Mouse (Mus musculus) natural killer cell, adult 2 months (primary cell): ENCODE measurements around the gene 1110004F10Rik.
"Not testable (repeated sequence)": the region's sequence is repeated elsewhere in the genome, so short reads cannot be mapped to it uniquely, and the experiment has no call there.

Experiments used
- DNase-seq, 2 experiments: peaks; one replicate each; pipeline ENCODE4 v3.0.0; 2022; ENCODE audit warnings: low spot score in 2 of 2

The 1110004F10Rik gene

DNA sequence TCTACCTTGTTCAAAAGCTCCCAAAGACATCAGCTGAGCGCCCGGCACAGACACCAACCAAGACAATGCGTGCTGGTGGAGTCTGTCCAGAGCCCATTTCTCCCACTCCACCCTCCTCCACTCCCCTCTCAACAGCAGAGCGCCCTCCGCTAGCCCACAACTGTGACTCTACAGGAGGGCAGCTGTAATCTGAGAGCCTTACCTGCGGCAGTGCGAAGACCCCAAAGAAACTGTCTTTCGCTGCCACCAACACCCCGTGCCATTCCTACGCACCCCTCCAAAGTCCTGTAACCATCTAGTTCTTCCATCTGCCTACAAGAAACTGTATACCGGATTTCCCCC, at the start of gene 1110004F10Rik:
Gene 1110004F10Rik (plus strand): TSS at position 202 of the 342 bp plus-strand sequence.
- DNase-seq, result no peak

DNA sequence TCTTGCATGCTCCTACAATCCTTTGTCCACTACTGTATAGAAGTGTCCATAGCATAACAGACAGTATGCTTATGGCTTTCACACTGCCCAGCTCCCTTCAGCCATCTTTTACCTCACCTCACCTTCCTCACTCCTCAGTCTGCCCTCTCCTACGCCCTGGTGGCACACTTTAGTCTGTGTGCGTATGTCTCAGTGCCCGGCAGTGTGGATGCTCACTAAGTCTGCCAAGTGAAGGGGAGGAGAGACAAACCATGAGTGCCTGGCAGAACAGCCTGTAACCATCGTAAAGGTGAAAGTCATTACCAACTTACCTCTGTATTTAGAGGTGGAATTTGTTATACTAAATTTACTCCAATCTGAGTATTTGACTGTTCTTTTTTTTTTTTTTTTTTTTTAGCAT, 36.5 kb upstream of the 1110004F10Rik start:
- no peak for DNase-seq

DNA sequence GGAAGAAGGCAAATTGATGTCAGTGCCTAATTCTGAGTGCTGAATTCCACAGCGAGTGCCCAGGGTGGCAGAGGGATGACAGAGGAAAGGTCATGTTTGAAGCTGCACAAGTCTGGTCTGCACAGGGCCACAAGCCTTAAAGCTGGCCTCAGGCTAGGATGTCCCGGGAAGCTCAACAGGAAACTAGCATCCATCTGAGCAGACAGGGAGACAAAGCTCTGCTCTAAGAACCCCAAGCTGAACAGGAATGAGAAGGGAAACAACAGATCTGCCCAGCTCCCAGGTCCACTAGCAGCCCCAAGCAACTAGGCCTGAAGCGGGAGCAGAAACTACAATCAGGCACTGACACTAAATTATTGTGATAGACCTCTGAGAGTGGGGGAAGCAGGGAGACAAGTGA, 9.2 kb upstream of the 1110004F10Rik start:
- DNase-seq, result no peak

DNA sequence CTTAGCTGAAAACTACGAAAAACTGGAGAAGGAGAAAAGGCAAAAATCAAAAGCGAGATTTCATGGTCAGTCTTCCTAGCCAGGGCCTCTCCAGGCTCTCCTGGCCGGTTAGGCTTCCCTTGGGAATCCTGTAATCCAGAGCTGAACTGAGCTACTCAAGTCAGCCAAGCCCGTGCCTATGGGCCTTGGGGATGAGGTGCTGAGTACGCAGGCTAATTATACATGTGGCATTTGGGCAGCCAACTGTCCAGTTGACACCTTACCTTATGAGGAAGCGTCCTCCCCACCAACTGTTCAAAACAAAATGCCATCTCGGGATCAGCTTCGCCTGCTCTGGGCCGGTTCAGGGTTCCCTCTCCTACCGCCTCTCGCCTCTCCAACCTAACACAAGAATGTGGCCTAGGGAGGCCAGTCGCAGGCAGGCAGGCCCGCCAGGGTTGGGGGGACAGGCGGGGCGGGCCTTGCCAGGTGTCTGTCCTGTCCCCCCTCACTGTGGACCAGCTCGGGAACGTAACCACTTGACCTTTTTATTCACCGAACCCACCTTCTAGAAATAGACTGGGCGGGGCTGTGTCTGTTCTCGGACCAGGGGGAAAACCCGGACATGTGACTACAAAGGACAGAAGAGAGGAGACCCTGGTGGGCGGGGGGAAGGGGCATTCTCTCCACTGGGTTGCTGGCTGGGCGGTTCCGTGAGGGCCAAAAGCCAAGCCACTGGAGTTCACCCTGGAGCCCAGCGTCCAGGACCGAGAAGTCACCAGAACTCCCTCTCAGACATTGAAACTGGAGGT, 8.4 kb upstream of the 1110004F10Rik start:
- DNase-seq, result no peak

DNA sequence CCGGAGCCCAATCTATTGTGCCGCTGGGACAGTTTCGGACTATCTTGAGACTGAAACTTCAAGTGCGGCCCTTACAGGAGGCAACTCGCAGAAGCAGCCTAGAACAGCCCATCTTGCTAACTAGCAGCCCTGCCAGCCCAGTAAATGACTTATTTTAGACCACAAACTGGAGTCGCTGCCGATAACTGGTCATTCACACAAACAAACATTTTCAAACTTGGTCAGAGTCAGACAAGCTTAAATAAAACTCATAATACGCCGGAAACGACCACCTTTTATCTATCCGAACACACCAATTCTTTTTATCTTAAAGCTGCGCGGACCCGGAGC, 7.8 kb upstream of the 1110004F10Rik start:
- DNase-seq, result no peak

DNA sequence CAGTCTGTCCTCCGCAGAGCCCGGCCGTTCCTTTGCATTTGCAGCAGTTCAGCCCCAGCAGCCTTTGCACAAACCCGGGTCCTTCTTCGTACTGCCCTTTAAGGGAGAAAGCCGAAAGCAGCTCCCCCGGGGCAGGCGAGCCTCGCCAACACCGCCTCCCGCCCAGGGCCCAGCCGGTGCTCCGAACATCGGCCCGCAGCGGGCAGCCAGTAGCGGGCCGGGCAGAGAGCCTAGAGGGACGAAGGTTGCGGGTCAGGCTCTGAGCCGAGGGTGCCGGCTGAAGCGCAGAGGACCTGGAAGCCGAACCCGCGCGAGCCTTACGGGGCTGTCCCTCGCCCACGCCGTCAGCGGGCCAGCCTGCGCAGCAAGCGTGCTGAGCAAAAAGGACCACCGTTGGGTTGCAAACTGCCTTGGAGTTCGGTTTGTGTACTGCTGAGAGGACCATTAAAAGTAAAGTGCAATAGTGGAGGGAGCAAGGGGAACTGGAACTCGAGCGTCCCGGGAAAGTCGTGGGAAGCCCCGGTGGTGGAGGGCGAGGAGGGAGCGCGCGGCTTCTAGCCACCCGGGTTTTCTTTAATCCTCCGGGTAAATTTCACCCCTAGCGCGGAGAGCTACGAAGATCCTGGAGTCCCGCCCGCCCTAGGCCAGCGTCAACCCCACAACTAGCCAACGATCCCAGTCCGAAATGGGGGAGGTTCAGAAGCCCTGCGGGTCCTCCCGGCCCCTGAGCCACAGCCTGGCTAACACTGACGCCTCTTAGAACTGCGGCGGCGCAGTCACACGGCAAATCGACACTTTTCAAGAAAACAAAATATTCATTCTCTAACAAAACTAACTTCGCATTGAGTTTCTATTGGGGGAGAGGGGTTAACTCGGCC, 7.2 kb upstream of the 1110004F10Rik start:
- no peak for DNase-seq

DNA sequence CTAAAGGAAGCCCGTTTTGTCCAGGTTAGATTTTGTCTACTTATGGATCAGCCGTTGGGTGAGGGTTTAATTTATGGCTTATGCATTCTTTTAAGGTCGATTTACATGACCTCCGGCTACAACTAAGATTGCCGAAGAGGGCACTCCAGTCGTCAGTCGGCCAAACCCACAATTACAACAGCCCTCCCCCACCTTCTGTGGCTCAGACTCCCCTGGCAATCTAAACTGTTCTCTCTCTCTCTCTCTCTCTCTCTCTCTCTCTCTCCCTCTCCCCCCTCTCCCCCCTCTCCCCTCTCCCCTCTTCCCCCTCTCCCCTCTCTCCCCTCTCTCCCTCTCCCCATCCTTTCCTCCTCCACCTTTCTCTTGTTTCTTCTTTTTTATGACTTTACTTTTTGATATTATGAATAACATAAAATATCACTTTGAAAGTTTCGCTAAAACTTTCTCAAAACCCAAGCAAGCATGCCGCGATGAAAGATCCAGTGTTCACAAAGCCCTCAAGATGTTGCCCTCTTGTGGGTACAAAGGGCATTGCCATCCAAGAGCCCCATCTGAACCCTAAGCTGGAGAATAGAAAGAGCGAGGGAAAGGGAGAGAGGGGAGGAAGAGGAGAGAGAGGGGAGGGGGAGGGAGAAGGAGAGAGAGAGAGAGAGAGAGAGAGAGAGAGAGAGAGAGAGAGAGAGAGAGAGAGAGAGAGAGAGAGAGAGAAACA, 6.4 kb upstream of the 1110004F10Rik start:
- peak; percentile 34 to 47 for DNase-seq

DNA sequence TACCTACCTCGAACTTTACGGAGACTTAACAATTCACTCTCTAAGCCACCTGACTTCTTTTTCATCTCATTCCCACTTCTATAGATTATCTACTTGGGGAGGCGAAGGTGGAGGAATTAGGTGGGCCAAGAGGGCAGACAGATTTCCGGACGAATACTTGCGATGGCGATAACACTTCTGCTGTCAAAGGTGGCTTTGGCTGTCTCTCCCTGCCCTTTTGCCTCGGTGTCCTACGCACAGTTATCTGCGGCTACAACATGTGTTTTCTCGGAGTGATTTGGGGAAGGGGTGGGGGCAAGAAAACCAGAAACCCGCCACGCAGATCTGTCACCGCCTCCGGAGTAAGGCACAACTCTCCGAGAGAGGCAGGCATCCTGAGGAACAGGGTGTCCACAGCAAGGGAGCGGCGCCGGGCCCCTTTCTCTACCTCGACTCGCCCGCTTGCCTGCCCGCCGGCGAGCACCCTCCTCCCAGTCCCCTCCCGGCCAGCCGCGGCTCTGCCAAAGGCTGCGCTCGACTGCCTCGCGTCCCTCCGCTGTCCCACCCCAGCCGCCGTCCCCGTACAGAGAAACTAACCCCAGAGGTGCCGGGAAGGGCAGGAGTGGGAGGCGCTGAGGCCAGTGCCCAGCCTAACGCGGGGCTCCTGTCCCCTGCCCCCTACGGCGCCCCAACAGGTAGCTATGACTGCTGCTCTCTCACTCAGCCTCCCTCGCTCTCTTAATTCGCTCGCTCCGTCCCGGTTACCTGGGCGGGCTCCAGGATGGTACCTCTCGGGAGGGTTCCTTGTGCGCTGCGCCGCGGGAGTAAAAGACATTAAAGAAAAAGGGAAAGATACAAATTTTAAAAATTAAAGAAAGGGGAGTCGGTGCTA, 5.6 kb upstream of the 1110004F10Rik start:
- no peak for DNase-seq

DNA sequence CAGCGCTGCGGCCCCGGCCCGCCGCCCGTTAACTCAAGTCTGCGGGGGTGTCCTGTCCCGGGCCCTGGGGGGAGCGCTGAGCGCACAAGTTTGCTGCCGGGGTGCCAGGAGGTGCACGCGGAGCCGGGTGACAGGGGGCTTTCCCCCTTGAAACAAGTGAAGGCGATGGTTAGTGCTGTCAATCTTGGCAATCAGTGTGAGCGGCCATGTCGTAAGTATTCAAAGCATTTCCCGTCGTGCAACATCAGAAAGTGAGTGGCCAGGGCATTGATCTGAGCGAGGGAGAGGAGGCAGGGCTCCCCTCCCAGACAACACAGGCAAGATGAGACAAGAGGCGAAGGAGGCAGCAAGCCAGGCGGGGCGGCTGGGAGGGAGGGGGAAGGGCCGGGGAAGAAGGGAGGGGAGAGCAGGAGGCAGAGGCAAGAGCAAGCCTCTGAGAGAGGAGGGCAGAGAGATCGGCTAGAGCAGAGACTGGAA, 4.9 kb upstream of the 1110004F10Rik start:
- DNase-seq, result no peak

DNA sequence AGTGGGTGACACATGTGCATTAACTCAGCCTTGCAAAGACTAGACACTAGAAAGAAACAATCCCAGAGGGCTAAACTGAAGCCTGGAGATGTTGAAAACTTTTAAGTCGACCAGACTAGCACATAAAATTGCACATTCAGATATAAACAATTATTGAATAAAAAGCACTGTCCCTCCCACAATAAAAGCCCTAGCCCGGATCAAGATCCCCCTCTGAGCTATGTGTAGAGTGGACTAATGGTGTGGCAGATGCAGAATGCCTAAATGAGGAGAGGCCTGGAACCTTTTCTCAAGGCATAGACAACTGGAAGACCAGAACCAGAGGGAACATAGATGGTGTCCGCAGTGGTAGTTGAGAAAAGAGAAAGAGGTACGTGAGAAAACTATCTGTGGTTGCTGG, 3.7 kb upstream of the 1110004F10Rik start:
- DNase-seq, result no peak

DNA sequence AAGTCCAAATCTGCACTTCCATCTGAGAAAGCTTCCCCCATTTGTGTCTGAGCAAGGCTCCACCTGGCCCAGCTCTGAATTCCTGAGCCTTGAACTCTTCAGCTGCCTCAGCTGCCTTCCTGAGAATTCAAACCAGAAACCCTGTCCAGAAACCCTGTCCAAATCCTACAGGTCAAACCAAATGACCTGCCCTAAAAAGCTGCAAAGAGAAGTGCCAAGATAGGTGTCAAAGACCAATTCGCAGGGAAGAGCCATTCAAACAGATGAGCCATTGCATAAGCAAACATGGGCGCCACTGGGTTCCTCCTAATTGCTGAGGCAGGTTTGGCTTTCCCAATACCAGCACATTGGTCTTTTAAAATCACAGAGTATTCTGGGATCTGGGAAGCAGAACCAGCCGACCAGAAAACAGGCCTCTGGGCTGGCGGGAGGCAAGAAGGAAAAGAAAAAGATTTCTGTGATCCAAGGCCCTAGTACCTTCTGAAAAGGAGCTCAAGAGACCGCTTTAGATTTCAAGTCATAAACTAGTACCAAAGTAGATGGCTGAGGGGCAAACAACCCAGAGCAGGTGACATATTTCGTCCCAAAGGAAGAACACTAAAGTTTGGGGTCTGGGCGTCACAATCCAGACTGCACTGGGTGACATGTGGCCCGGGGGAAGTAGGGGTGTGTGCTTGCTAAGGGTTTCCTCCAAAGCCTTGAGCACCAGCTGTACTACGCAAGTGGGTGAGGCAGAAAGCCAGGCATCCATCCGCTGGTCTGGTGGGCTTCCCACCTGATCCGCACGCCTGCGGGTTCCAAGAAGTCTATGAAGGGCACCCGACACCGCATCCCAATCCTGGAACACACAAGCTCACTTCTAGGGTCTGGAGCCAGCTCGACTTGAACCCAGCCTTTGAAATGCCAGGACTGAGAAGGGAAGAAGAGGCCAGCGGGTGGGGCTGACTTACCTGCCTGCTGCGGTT, 2.3 kb upstream of the 1110004F10Rik start:
- no peak for DNase-seq

DNA sequence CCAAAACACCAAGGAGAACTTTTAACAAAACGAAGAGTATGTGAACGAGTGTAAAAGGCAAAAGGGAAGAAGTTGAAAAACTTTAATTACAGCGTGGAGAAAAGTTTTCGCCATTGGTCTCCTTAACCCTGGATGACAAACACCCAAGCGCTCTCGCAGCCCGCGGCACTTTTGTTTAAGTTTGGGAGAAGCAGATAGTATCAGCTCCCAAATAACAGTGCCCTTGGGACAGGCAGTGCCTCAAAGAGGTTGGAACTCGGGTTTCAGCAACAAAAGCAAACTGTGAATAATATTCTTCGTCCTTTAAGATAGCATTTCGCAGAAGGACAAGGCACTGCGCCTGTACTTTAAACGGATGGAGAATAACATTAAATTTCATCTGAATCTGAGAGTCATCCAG, 1.2 kb upstream of the 1110004F10Rik start:
- no peak for DNase-seq

DNA sequence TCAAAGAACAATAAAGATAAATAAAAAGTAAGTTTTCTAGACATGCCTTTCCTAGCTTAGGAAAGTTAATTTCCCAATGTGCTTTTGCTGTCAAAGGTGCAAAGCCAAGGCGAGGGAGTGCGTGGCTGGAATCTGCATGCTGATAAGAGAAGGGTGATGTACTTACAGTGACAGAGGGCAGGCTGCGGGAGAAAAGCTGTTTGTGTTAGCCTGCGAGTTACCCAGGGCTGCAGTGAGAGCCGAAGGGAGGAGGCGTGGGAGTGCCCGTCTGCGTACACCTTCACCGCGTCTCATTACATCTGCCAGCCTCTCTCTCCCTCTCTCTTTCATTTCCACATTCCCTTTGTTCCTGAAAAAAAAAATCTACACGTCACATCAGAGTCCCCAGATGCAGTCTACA, 686 bp upstream of the 1110004F10Rik start, which contains the start of gene Sox6:
Gene Sox6 (minus strand): TSS at position 286 of the 400 bp plus-strand sequence.
- no peak for DNase-seq

DNA sequence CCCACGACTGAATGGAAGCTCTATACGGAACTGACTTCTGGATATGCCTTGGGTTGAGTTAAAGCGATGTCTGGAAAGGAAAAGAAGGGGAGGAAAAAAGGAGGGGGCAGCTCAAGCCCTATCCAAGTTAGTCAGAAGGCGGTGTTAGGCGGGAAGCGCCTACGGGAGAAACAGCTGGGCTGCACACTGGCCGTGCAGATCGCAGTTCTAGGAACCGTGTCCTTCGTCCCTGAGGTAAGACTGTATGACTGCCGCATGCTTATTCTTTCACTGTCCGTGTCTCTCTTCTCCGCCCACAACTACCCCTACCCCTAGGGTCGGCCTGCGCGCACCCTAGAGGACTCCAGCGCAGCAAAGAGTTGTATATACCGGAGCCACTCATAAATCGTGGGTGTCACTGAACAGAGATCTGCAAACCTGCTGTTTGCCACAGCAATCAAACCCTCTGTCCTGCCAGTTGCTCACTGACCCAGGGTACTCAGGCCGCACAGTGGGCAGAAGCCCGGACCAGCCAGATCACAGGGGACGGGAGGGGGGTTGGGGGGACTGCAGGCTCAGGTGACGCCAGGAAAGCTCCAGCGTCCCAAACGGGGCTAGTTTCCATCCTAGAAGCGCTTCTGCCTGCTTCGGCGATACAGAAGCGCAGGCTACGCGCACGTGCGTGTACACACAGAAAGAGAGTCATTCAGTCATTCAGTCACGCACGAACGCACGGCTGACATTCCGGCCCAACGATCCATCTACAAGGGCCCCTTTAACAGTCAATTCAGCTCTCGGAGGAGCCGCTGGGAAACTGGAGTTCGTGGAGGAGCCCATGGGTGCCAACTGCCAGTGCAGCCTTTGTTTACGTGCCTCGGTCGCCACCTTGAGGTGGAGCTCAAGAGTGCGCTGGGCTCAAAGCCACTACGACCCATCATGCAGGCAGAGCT, 605 bp downstream of the 1110004F10Rik start:
- DNase-seq, result peak; percentile 57 to 64

DNA sequence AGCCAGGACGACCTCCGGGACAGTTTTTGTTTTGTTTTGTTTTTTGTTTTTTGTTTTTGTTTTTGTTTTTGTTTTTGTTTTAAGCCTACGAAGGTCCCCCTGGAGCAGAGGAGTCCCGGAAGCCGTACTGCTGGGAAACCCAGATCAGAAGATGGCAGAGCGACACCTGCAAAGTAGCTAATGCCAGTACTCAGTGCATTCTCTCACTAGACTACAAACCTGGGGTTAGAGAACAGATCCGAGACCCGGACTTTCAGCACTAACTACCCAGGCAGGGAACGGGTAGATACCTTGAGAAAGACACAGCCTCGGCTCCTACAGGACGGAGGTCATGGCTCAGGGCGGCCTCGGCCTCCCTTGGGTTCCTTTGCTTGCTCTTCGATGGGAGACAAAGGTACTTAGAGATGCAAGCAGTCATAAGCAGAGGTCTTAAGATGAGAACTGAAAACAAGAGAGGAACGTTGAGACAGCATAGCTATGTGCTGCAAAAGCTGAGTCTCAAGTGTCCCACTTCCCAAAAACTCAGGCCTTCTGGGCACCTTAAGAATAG, 1.3 kb downstream of the 1110004F10Rik start:
- no peak for DNase-seq

DNA sequence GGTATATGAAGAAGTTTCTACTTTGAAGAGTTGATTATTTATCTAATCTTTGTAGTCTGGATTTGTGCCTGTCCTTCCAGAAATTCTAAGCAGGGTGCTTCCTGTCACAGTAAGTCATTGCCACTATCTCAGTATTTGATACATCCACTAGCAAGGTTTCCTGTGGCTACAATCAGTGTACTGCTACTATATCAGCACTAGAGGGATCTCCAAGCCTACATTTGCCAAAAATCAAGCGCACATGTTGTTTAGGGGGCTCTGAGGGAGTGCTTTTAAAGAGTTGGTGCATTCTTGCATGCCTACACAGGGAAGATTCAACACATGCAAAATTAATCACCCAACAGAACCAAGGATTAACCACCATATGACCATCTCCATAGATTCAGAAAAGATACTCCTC, 21.5 kb downstream of the 1110004F10Rik start:
- no peak for DNase-seq

DNA sequence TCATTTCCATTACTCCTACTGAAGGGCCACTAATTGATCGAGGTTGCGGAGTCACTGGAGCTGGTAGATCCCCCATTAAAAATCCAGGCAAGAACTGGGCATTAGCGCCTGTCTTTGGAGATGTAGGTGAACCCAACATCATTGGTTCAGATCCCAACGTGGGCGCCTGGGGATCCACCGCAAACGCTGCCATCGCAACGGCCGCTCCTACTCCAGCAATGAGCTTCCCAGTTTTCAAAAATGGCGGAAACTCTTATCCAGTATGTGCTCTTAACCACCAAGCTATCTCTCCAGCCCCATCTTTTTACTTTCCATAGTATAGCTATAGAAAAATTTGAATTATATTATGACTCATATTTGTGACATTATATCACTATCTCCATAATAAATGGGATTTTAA, 45.2 kb downstream of the 1110004F10Rik start, which contains the start of gene Gm4353:
Gene Gm4353 (minus strand): TSS at position 270 of the 400 bp plus-strand sequence.
- not testable (repeated sequence) for DNase-seq

DNA sequence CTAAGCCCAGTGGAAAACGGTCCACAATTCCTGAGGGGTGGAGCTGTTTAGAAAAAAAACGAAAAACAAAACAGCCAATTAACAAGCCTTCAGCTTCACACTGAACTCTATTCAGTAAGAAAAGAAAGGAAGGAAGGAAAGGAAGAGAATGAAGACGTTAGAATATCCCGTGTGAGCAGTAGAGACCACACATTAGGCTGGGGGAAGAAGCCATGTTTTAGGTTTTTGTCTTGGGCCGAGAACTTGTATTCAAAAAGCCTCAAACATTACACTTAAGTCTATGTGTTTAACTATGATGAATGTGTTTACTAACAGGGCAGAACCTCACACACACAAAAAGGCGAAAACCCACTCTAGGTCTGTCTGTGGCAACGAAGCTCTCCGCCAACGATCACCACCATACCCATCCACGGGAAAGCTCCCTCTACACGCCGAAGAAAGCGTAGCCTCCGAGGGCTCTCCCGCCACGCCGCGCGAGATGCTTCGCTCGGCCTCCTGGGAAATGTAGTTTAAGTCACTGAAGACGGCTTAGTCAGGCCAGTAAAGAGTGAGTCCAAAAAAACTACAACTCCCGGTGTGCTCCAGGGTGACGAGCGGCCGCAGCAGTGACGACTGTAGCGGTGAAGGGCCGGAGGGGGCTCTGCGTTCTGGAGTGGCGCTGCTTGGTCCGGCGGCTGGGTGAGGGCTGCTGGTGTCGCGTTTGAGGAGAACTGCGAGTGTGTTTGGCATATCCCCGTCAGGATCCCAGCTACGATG, 53.7 kb downstream of the 1110004F10Rik start:
- DNase-seq, result peak; percentile 95
